Mouse (Mus musculus) CH12.LX (cell line): ENCODE measurements around the gene Ric8a. TPM values are rescaled to one million over a fixed set of nuclear protein-coding genes. Genes with fewer than 3 reads are reported as not detected.

ENCODE experiments used
- DNase-seq: peaks from one replicate; pipeline ENCODE4 v3.0.0-alpha.2; 2013; ENCODE audit errors: extremely low read depth
- H3K27ac ChIP-seq: 2 replicates; pipeline ENCODE4 v1.5.1; 2012; ENCODE audit warnings: low read depth, mild to moderate bottlenecking, control low read depth, moderate library complexity; ENCODE audit not compliant: insufficient read depth
- H3K27me3 ChIP-seq: replicated peaks from 2 replicates; pipeline ENCODE3; 2012; ENCODE audit warnings: inconsistent platforms
- H3K36me3 ChIP-seq, 2 experiments: replicated peaks in 1 of 2; 2 replicates each; pipeline versions ENCODE3 to v1.6.1; 2012; ENCODE audit warnings: inconsistent platforms in 1 of 2, low read length in 1 of 2, mild to moderate bottlenecking in 1 of 2, mixed read lengths in 1 of 2, moderate library complexity in 1 of 2; ENCODE audit not compliant: control insufficient read depth in 1 of 2, insufficient read depth in 1 of 2
- H3K4me1 ChIP-seq, 2 experiments: 2 replicates each; pipeline ENCODE4 v1.6.1; 2012; ENCODE audit warnings: inconsistent platforms in 1 of 2, moderate library complexity in 1 of 2; ENCODE audit not compliant: insufficient read depth in 2 of 2, control insufficient read depth in 1 of 2
- H3K4me2 ChIP-seq: 2 replicates; pipeline ENCODE4 v1.6.1; 2012; ENCODE audit warnings: low read depth, mild to moderate bottlenecking, control low read depth; ENCODE audit not compliant: poor library complexity, insufficient read depth, severe bottlenecking
- H3K4me3 ChIP-seq, 3 experiments: fragments of 150-350 bp in 1 of 3; sonication (generic) in 1 of 3; replicated peaks in 1 of 3; 2 replicates each; pipeline versions ENCODE3 to v1.5.1; 2011 to 2012; ENCODE audit warnings: low read depth in 2 of 3, low read length in 2 of 3, mild to moderate bottlenecking in 2 of 3, moderate library complexity in 2 of 3, control low read depth in 1 of 3, improper control_type of control experiment in 1 of 3, inconsistent platforms in 1 of 3, mixed read lengths in 1 of 3; ENCODE audit not compliant: poor library complexity in 1 of 3
- H3K79me2 ChIP-seq: replicated peaks from 2 replicates; pipeline ENCODE4 v1.6.1; 2012; ENCODE audit warnings: mild to moderate bottlenecking, moderate library complexity; ENCODE audit not compliant: control insufficient read depth, poor library complexity, insufficient read depth, severe bottlenecking; ENCODE audit errors: extremely low read depth
- H3K9ac ChIP-seq: 2 replicates; pipeline ENCODE4 v1.6.1; 2012; ENCODE audit warnings: low read depth, mild to moderate bottlenecking, control low read depth, moderate library complexity; ENCODE audit not compliant: insufficient read depth
- H3K9me3 ChIP-seq: replicated peaks from 2 replicates; pipeline ENCODE3; 2012; ENCODE audit warnings: low read length, inconsistent platforms, mixed read lengths
- CTCF ChIP-seq, 2 experiments: IDR thresholded peaks in 1 of 2; conservative IDR thresholded peaks in 1 of 2; 2 replicates each; pipeline ENCODE4 v1.5.1; 2011 to 2012; ENCODE audit warnings: low read depth in 2 of 2, low read length in 2 of 2, improper control_type of control experiment in 1 of 2, inconsistent platforms in 1 of 2, mild to moderate bottlenecking in 1 of 2, moderate library complexity in 1 of 2
- E2F4 ChIP-seq: IDR thresholded peaks from 2 replicates; pipeline ENCODE4 v1.6.1; 2011; ENCODE audit warnings: low read depth, low read length, improper control_type of control experiment; ENCODE audit not compliant: insufficient replicate concordance
- EP300 ChIP-seq: IDR thresholded peaks from 2 replicates; pipeline ENCODE4 v1.6.1; 2011; ENCODE audit warnings: low read length, improper control_type of control experiment
- ETS1 ChIP-seq: conservative IDR thresholded peaks from 2 replicates; pipeline ENCODE4 v1.6.1; 2012; ENCODE audit warnings: low read depth, mild to moderate bottlenecking, inconsistent platforms, low read length, improper control_type of control experiment, moderate library complexity
- IRF4 ChIP-seq: IDR thresholded peaks from 2 replicates; pipeline ENCODE4 v1.6.1; 2014; ENCODE audit warnings: low read depth, mild to moderate bottlenecking, inconsistent platforms, low read length, improper control_type of control experiment
- JUN ChIP-seq: IDR thresholded peaks from 2 replicates; pipeline ENCODE4 v1.6.1; 2011; ENCODE audit warnings: low read depth, mild to moderate bottlenecking, low read length, improper control_type of control experiment, moderate library complexity; ENCODE audit not compliant: insufficient read depth
- KAT2A ChIP-seq: IDR thresholded peaks from 2 replicates; pipeline ENCODE4 v1.6.1; 2012; ENCODE audit warnings: low read length, improper control_type of control experiment, inconsistent platforms; ENCODE audit not compliant: insufficient replicate concordance
- MAFK ChIP-seq: IDR thresholded peaks from 2 replicates; pipeline ENCODE4 v1.6.1; 2011; ENCODE audit warnings: low read length, improper control_type of control experiment; ENCODE audit not compliant: insufficient replicate concordance
- MAX ChIP-seq: IDR thresholded peaks from 2 replicates; pipeline ENCODE4 v1.6.1; 2011; ENCODE audit warnings: low read length, improper control_type of control experiment
- MAZ ChIP-seq: IDR thresholded peaks from 2 replicates; pipeline ENCODE4 v1.6.1; 2012; ENCODE audit warnings: low read depth, mild to moderate bottlenecking, inconsistent platforms, low read length, improper control_type of control experiment, moderate library complexity
- MEF2A ChIP-seq: IDR thresholded peaks from 2 replicates; pipeline ENCODE4 v1.6.1; 2014; ENCODE audit warnings: low read depth, mild to moderate bottlenecking, inconsistent platforms, low read length, improper control_type of control experiment, borderline replicate concordance
- MYC ChIP-seq: IDR thresholded peaks from 2 replicates; pipeline ENCODE4 v1.6.1; 2011; ENCODE audit warnings: low read depth, mild to moderate bottlenecking, improper control_type of control experiment, low read length
- NRF1 ChIP-seq: IDR thresholded peaks from 2 replicates; pipeline ENCODE4 v1.6.1; 2014; ENCODE audit warnings: low read depth, mild to moderate bottlenecking, inconsistent platforms, low read length, improper control_type of control experiment, moderate library complexity
- PAX5 ChIP-seq: IDR thresholded peaks from 2 replicates; pipeline ENCODE4 v1.6.1; 2012; ENCODE audit warnings: low read length, inconsistent platforms, mixed read lengths
- POLR2A ChIP-seq: IDR thresholded peaks from 2 replicates; pipeline ENCODE4 v1.6.1; 2011; ENCODE audit warnings: low read depth, mild to moderate bottlenecking, improper control_type of control experiment, low read length
- POLR2AphosphoS2 ChIP-seq: IDR thresholded peaks from 2 replicates; pipeline ENCODE4 v1.6.1; 2011; ENCODE audit warnings: low read depth, low read length, improper control_type of control experiment
- RAD21 ChIP-seq: IDR thresholded peaks from 2 replicates; pipeline ENCODE4 v1.6.1; 2011; ENCODE audit warnings: low read depth, mild to moderate bottlenecking, low read length, improper control_type of control experiment, moderate library complexity
- RCOR1 ChIP-seq: conservative IDR thresholded peaks from 2 replicates; pipeline ENCODE4 v1.6.1; 2012; ENCODE audit warnings: low read depth, mild to moderate bottlenecking, inconsistent platforms, low read length, improper control_type of control experiment
- SMC3 ChIP-seq: IDR thresholded peaks from 2 replicates; pipeline ENCODE4 v1.6.1; 2011; ENCODE audit warnings: low read depth, low read length, improper control_type of control experiment
- UBTF ChIP-seq: IDR thresholded peaks from 2 replicates; pipeline ENCODE4 v1.6.1; 2012; ENCODE audit warnings: low read depth, mild to moderate bottlenecking, inconsistent platforms, low read length, improper control_type of control experiment, moderate library complexity
- USF1 ChIP-seq: IDR thresholded peaks from 2 replicates; pipeline ENCODE4 v1.6.1; 2014; ENCODE audit warnings: low read depth, mild to moderate bottlenecking, inconsistent platforms, low read length, improper control_type of control experiment
- USF2 ChIP-seq: conservative IDR thresholded peaks from 2 replicates; pipeline ENCODE4 v1.6.1; 2011; ENCODE audit warnings: low read depth, low read length, improper control_type of control experiment
- ZC3H11A ChIP-seq: IDR thresholded peaks from 2 replicates; pipeline ENCODE4 v1.6.1; 2012; ENCODE audit warnings: low read depth, mild to moderate bottlenecking, inconsistent platforms, low read length, improper control_type of control experiment
- ZKSCAN1 ChIP-seq: IDR thresholded peaks from 2 replicates; pipeline ENCODE4 v1.6.1; 2012; ENCODE audit warnings: low read depth, inconsistent platforms, low read length, improper control_type of control experiment, borderline replicate concordance
- ZMIZ1 ChIP-seq: IDR thresholded peaks from 2 replicates; pipeline ENCODE4 v1.6.1; 2012; ENCODE audit warnings: low read depth, mild to moderate bottlenecking, inconsistent platforms, low read length, improper control_type of control experiment
- ZNF384 ChIP-seq: IDR thresholded peaks from 2 replicates; pipeline ENCODE4 v1.6.1; 2012; ENCODE audit warnings: low read depth, low read length, improper control_type of control experiment, inconsistent platforms
- dilution Hi-C: fragments of 300-500 bp; cut with MboI; formaldehyde crosslinking; loops from 2 replicates; pipeline ENCODE4 v1.14.3; 2020; ENCODE audit warnings: low sequenced_read_pairs; ENCODE audit not compliant: extremely low pct_unique_long_range_greater_than_20kb, extremely low pct_ligation_motif_present
- in situ Hi-C: fragments of 300-500 bp; cut with MboI; formaldehyde crosslinking; loops from 3 replicates; pipeline ENCODE4 v1.14.3; 2019; ENCODE audit warnings: low sequenced_read_pairs, low pct_ligation_motif_present, low pct_unique_long_range_greater_than_20kb, mixed read lengths
- polyA plus RNA-seq: library from polyadenylated mRNA; unstranded; fragments of >175 nt; gene quantifications from 2 replicates; pipeline ENCODE4 v1.2.1, GENCODE M21; 2012; ENCODE audit warnings: low read depth; ENCODE audit not compliant: insufficient read length
- total RNA-seq, 2 experiments: library from RNA; depleted of rRNA; stranded (reverse); fragments of 300-350 nt in 1 of 2; fragments of >200 nt in 1 of 2; gene quantifications; 2 replicates each; pipeline ENCODE4 v1.2.3; 2012 to 2014

The Ric8a gene
- total and polyA plus RNA-seq, 3 experiments, result 54.2 to 80.9 (median 61.9) TPM

DNA sequence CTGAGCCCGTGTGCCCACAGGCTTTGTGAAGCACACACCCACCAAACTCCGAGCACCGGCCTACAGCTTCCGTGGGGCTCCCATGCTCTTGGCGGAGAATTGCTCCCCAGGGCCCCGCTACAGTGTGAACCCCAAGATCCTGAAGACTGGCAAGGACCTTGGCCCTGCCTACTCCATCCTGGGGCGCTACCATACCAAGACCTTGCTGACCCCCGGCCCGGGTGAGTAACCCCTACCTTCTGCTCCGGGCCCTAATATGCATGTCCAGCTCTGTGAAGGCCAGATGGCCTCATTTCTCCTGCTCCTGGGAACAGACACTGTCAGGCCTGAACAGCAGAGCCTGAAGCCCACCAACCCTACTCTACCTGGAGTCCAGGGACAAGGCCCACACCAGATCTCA lies 8.2 kb upstream of the Ric8a start:
- Histone ChIP-seq H3K79me2 (no peaks in the 10 kb centered on the region), H3K27me3 (peaks cover 35% of the 10 kb centered on the region), H3K36me3 (peaks cover 23 to 31% of the 10 kb centered on the region in 2 experiments), H3K27ac (no peak overlapping the region), H3K4me1 (peaks cover 0 to 5% of the 10 kb centered on the region in 2 experiments; a peak in 2 of 4 replicates), H3K4me2 (no peak overlapping the region), H3K9me3 (no peaks in the 10 kb centered on the region), H3K9ac (no peak overlapping the region), H3K4me3 (no peak overlapping the region)
- in situ Hi-C loops, result loop anchor here (5.0 to 25.0 kb wide), 3 partner anchors 204 to 761 kb away; partner anchors contain the start of genes Caly, Prap1 and Rnh1
- no peak for DNase-seq
- dilution Hi-C loops, result no loop called here
- no peak for TF ChIP-seq IRF4
- TF ChIP-seq MAX, result no peak
- TF ChIP-seq NRF1, result no peak
- TF ChIP-seq MYC, result no peak
- no peak for TF ChIP-seq JUN
- no peak for TF ChIP-seq E2F4
- no peak for TF ChIP-seq RAD21
- TF ChIP-seq USF1, result no peak
- TF ChIP-seq KAT2A, result no peak
- TF ChIP-seq ZKSCAN1, result no peak
- no peak for TF ChIP-seq ZMIZ1
- no peak for TF ChIP-seq POLR2A
- TF ChIP-seq MAZ, result no peak
- no peak for TF ChIP-seq ETS1
- TF ChIP-seq USF2, result no peak
- no peak for TF ChIP-seq ZC3H11A
- TF ChIP-seq ZNF384, result no peak
- no peak for TF ChIP-seq EP300
- TF ChIP-seq PAX5, result no peak
- no peak for TF ChIP-seq SMC3

GRCm38 (mm10) chr7:140851916-140852315 lies 4.8 kb upstream of the Ric8a start:
- no peak for TF ChIP-seq NRF1
- no peak for TF ChIP-seq KAT2A
- TF ChIP-seq ZNF384, result no peak
- no peak for TF ChIP-seq E2F4
- TF ChIP-seq MEF2A, result no peak
- no peak for TF ChIP-seq POLR2A
- no peak for TF ChIP-seq ZC3H11A
- no peak for TF ChIP-seq MAZ
- TF ChIP-seq ZMIZ1, result no peak
- no peak for TF ChIP-seq RCOR1
- TF ChIP-seq CTCF (conservative IDR thresholded peaks at IDR 0.05 in 1 of 2, IDR thresholded peaks at IDR 0.05 in 1 of 2; ENCODE audit: low read depth in 2 of 2, low read length in 2 of 2), result no peak
- TF ChIP-seq MYC, result no peak
- no peak for TF ChIP-seq MAFK
- TF ChIP-seq UBTF, result no peak
- TF ChIP-seq POLR2AphosphoS2, result no peak
- no peak for TF ChIP-seq RAD21
- dilution Hi-C loops, result no loop called here
- Histone ChIP-seq H3K27ac (no peak overlapping the region), H3K36me3 (peaks cover 34 to 46% of the 10 kb centered on the region in 2 experiments), H3K4me2 (no peak overlapping the region), H3K79me2 (peaks cover 13% of the 10 kb centered on the region), H3K27me3 (peaks cover 13% of the 10 kb centered on the region), H3K4me3 (no peak overlapping the region), H3K9me3 (no peaks in the 10 kb centered on the region), H3K9ac (no peak overlapping the region), H3K4me1 (peaks cover 5 to 11% of the 10 kb centered on the region in 2 experiments)
- no peak for DNase-seq
- in situ Hi-C loops, result no loop called here
